Mouse (Mus musculus) embryonic facial prominence, embryonic 10.5 days (tissue): ENCODE data around the gene Ttc21a. TPM values are rescaled to one million over a fixed set of nuclear protein-coding genes. Genes with fewer than 3 reads are reported as not detected.

Source experiments
- DNase-seq: peaks from one replicate; pipeline ENCODE4 v3.0.0-alpha.2; 2017; ENCODE audit warnings: low spot score
- H3K27ac ChIP-seq: fragments of 300-500 bp; sonication (generic); replicated peaks from 2 replicates; pipeline ENCODE4 v1.5.1; 2016; ENCODE audit warnings: mild to moderate bottlenecking
- H3K27me3 ChIP-seq: fragments of 300-500 bp; sonication (generic); replicated peaks from 2 replicates; pipeline ENCODE4 v1.6.1; 2016; ENCODE audit warnings: low read depth, mild to moderate bottlenecking; ENCODE audit not compliant: poor library complexity, severe bottlenecking
- H3K36me3 ChIP-seq: fragments of 300-500 bp; sonication (generic); replicated peaks from 2 replicates; pipeline ENCODE4 v1.6.1; 2016; ENCODE audit warnings: mild to moderate bottlenecking, moderate library complexity
- H3K4me1 ChIP-seq: fragments of 300-500 bp; sonication (generic); 2 replicates; pipeline ENCODE4 v1.6.1; 2016
- H3K4me3 ChIP-seq: fragments of 300-500 bp; sonication (generic); 2 replicates; pipeline ENCODE4 v1.5.1; 2016; ENCODE audit warnings: mild to moderate bottlenecking, moderate library complexity
- H3K9me3 ChIP-seq: fragments of 300-500 bp; sonication (generic); 2 replicates; pipeline ENCODE4 v1.6.1; 2016; ENCODE audit warnings: mild to moderate bottlenecking
- WGBS: fragments of 180-500 bp; shearing (Covaris S2); methylation state at CpG from one replicate; pipeline ENCODE4 v1.1.7; 2016; 5-methylcytosine and 5-hydroxymethylcytosine counted together
- polyA plus RNA-seq: library from polyadenylated mRNA; unstranded; fragments of >200 nt; fragmentation: Nextera tagmentation; extraction: Ambion mirVana; gene quantifications from 2 replicates; pipeline ENCODE4 v1.2.1, GENCODE M21; 2016

The Ttc21a gene
- polyA plus RNA-seq, 1 experiment from 2014 or later, result 0.47 TPM

- H3K27ac ChIP-seq, result peak overlapping the region; percentile 48; the same call in 1 of the 2 replicates
- 48% methylated on average over 2 of the region's 2 CpGs for WGBS
- no peaks in the 10 kb centered on the region for H3K27me3 ChIP-seq
- H3K4me3 ChIP-seq, result 0 out of 2 replicates have a peak overlapping the region, but pooled peaks have one; percentile 11
- no peak for DNase-seq
- H3K4me1 ChIP-seq, result peaks cover 84% of the 10 kb centered on the region
- H3K36me3 ChIP-seq, result peaks cover 13% of the 10 kb centered on the region
- H3K9me3 ChIP-seq, result no peaks in the 10 kb centered on the region
Measured at GRCm38 (mm10) chr9:119979749-119980148, 42.3 kb downstream of the Ttc21a start.

GRCm38 (mm10) chr9:119980770-119981182 lies 43.4 kb downstream of the Ttc21a start:
- H3K4me1 ChIP-seq, result peaks cover 89% of the 10 kb centered on the region
- peak overlapping the region; percentile 93 for H3K27ac ChIP-seq
- no peaks in the 10 kb centered on the region for H3K9me3 ChIP-seq
- no peaks in the 10 kb centered on the region for H3K27me3 ChIP-seq
- H3K36me3 ChIP-seq, result peaks cover 6% of the 10 kb centered on the region; the same call in 1 of the 2 replicates
- peak; percentile 58 for DNase-seq
- H3K4me3 ChIP-seq, result peak overlapping the region; percentile 78
- WGBS, result 5% methylated on average over 4 of the region's 4 CpGs

- Histone ChIP-seq H3K27me3 (no peaks in the 10 kb centered on the region), H3K4me1 (peaks cover 94% of the 10 kb centered on the region), H3K9me3 (no peaks in the 10 kb centered on the region), H3K4me3 (peak overlapping the region; percentile 78), H3K36me3 (0 out of 2 replicates have a peak, but pooled peaks cover 5% of the 10 kb centered on the region), H3K27ac (peak overlapping the region; percentile 93)
- peak; percentile 84 for DNase-seq
- WGBS, result under 1% methylated on average over 16 of the region's 16 CpGs
Measured at GRCm38 (mm10) chr9:119981183-119982179, 44.1 kb downstream of the Ttc21a start.

GRCm38 (mm10) chr9:119982241-119982811 lies 44.9 kb downstream of the Ttc21a start:
- Histone ChIP-seq H3K4me1 (peaks cover 92% of the 10 kb centered on the region), H3K36me3 (no peaks in the 10 kb centered on the region), H3K27me3 (no peaks in the 10 kb centered on the region), H3K27ac (peak overlapping the region; percentile 93), H3K9me3 (no peaks in the 10 kb centered on the region), H3K4me3 (peak overlapping the region; percentile 78)
- DNase-seq, result peak; percentile 71
- 1% methylated on average over 11 of the region's 11 CpGs for WGBS

GRCm38 (mm10) chr9:119982956-119983551 lies 45.6 kb downstream of the Ttc21a start:
- Histone ChIP-seq H3K9me3 (no peaks in the 10 kb centered on the region), H3K4me1 (peaks cover 84% of the 10 kb centered on the region), H3K36me3 (no peaks in the 10 kb centered on the region), H3K4me3 (peak overlapping the region; percentile 78), H3K27ac (peak overlapping the region; percentile 93), H3K27me3 (no peaks in the 10 kb centered on the region)
- peak; percentile 47 for DNase-seq
- under 1% methylated on average over 48 of the region's 48 CpGs for WGBS

- H3K27ac ChIP-seq, result peak overlapping the region; percentile 93
- under 1% methylated on average over 79 of the region's 79 CpGs for WGBS
- peaks cover 76% of the 10 kb centered on the region for H3K4me1 ChIP-seq
- no peaks in the 10 kb centered on the region for H3K36me3 ChIP-seq
- H3K4me3 ChIP-seq, result peak overlapping the region; percentile 78
- no peaks in the 10 kb centered on the region for H3K27me3 ChIP-seq
- no peaks in the 10 kb centered on the region for H3K9me3 ChIP-seq
- peak; percentile 90 for DNase-seq
Measured at GRCm38 (mm10) chr9:119983585-119984535, 46.5 kb downstream of the Ttc21a start.

GRCm38 (mm10) chr9:119984536-119985011 lies 47.2 kb downstream of the Ttc21a start, which contains the start of gene Csrnp1:
Gene Csrnp1 (minus strand): TSS chr9:119984658.
- no peaks in the 10 kb centered on the region for H3K9me3 ChIP-seq
- peak within 1 kb of the TSS; percentile 78 for H3K4me3 ChIP-seq
- H3K36me3 ChIP-seq, result no peaks in the 10 kb centered on the region
- 3% methylated on average over 14 of the region's 14 CpGs for WGBS
- H3K27me3 ChIP-seq, result no peaks in the 10 kb centered on the region
- peak within 1 kb of the TSS; percentile 93 for H3K27ac ChIP-seq
- DNase-seq, result peak; percentile 64
- peaks cover 69% of the 10 kb centered on the region for H3K4me1 ChIP-seq

GRCm38 (mm10) chr9:119985881-119986574 lies 48.6 kb downstream of the Ttc21a start:
- 0 out of 2 replicates have a peak overlapping the region, but pooled peaks have one; percentile 51 for H3K27ac ChIP-seq
- no peaks in the 10 kb centered on the region for H3K36me3 ChIP-seq
- no peak for DNase-seq
- H3K4me3 ChIP-seq, result no peak overlapping the region
- 72% methylated on average over 10 of the region's 10 CpGs for WGBS
- H3K4me1 ChIP-seq, result peaks cover 55% of the 10 kb centered on the region
- no peaks in the 10 kb centered on the region for H3K27me3 ChIP-seq
- no peaks in the 10 kb centered on the region for H3K9me3 ChIP-seq

GRCm38 (mm10) chr9:119988304-119988703 lies 50.9 kb downstream of the Ttc21a start:
- Histone ChIP-seq H3K27me3 (no peaks in the 10 kb centered on the region), H3K9me3 (no peaks in the 10 kb centered on the region), H3K4me1 (peaks cover 32% of the 10 kb centered on the region), H3K4me3 (no peak overlapping the region), H3K36me3 (no peaks in the 10 kb centered on the region), H3K27ac (no peak overlapping the region)
- no peak for DNase-seq
- 45% methylated on average over 7 of the region's 7 CpGs for WGBS

GRCm38 (mm10) chr9:119991310-119991709 lies 53.9 kb downstream of the Ttc21a start:
- H3K9me3 ChIP-seq, result no peaks in the 10 kb centered on the region
- no peak overlapping the region for H3K4me3 ChIP-seq
- H3K27me3 ChIP-seq, result no peaks in the 10 kb centered on the region
- peaks cover 8% of the 10 kb centered on the region; the same call in 1 of the 2 replicates for H3K4me1 ChIP-seq
- DNase-seq, result no peak
- no peaks in the 10 kb centered on the region for H3K36me3 ChIP-seq
- H3K27ac ChIP-seq, result no peak overlapping the region
- WGBS, result 15% methylated on average over 5 of the region's 5 CpGs
